Mouse (Mus musculus): ENCODE measurements around the gene Esr1. TPM values are rescaled to one million over a fixed set of nuclear protein-coding genes. Genes with fewer than 3 reads are reported as not detected.
"Not testable (repeated sequence)": the region's sequence is repeated elsewhere in the genome, so short reads cannot be mapped to it uniquely, and the experiment has no call there.

Gene Esr1
- total RNA-seq, 2 experiments from 2014 or later: 2.3 to 3.4 TPM

GRCm38 (mm10) chr10:4674983-4675592 lies 63.7 kb downstream of the Esr1 start:
- intact Hi-C loops (cut with DNase I): not testable (repeated sequence)
- DNase-seq (ENCODE audit: low spot score in 2 of 2): peak; percentile 11

GRCm38 (mm10) chr10:4683106-4683505 lies 71.7 kb downstream of the Esr1 start:
- DNase-seq (ENCODE audit: low spot score in 2 of 2): no peak
- intact Hi-C loops (cut with DNase I): no loop called here

- intact Hi-C loops (cut with DNase I): no loop called here
- no peak for DNase-seq (ENCODE audit: low spot score in 2 of 2)
Observed at GRCm38 (mm10) chr10:4683711-4684265, 72.4 kb downstream of the Esr1 start.

- intact Hi-C loops (cut with DNase I): no loop called here
- DNase-seq (ENCODE audit: low spot score in 2 of 2): no peak
Observed at GRCm38 (mm10) chr10:4694336-4694865, 83.0 kb downstream of the Esr1 start.

- DNase-seq (ENCODE audit: low spot score in 2 of 2): peak; percentile 15 to 17
- intact Hi-C loops (cut with DNase I): no loop called here
Observed at GRCm38 (mm10) chr10:4709915-4710314, 98.5 kb downstream of the Esr1 start.

- DNase-seq (ENCODE audit: low spot score in 2 of 2): no peak
- intact Hi-C loops (cut with DNase I): no loop called here
Observed at GRCm38 (mm10) chr10:4711434-4711833, 100.0 kb downstream of the Esr1 start.

GRCm38 (mm10) chr10:4712061-4712908 lies 100.9 kb downstream of the Esr1 start:
- intact Hi-C loops (cut with DNase I): no loop called here
- peak in 1 of 2 experiments; percentile 5 for DNase-seq (ENCODE audit: low spot score in 2 of 2)

GRCm38 (mm10) chr10:4713398-4713797 lies 102.0 kb downstream of the Esr1 start:
- intact Hi-C loops (cut with DNase I): no loop called here
- DNase-seq (ENCODE audit: low spot score in 2 of 2): no peak

- no peak for DNase-seq (ENCODE audit: low spot score in 2 of 2)
- intact Hi-C loops (cut with DNase I): no loop called here
Observed at GRCm38 (mm10) chr10:4724851-4725250, 113.5 kb downstream of the Esr1 start.

GRCm38 (mm10) chr10:4726141-4726540 lies 114.7 kb downstream of the Esr1 start:
- intact Hi-C loops (cut with DNase I): no loop called here
- DNase-seq (ENCODE audit: low spot score in 2 of 2): no peak

GRCm38 (mm10) chr10:4732328-4732727 lies 120.9 kb downstream of the Esr1 start:
- intact Hi-C loops (cut with DNase I): no loop called here
- no peak for DNase-seq (ENCODE audit: low spot score in 2 of 2)

- intact Hi-C loops (cut with DNase I): no loop called here
- DNase-seq (ENCODE audit: low spot score in 2 of 2): no peak
Observed at GRCm38 (mm10) chr10:4733987-4734386, 122.6 kb downstream of the Esr1 start.

- intact Hi-C loops (cut with DNase I): no loop called here
- no peak for DNase-seq (ENCODE audit: low spot score in 2 of 2)
Observed at GRCm38 (mm10) chr10:4734942-4735341, 123.5 kb downstream of the Esr1 start.

- no peak for DNase-seq (ENCODE audit: low spot score in 2 of 2)
- intact Hi-C loops (cut with DNase I): no loop called here
Observed at GRCm38 (mm10) chr10:4738311-4738710, 126.9 kb downstream of the Esr1 start.

- DNase-seq (ENCODE audit: low spot score in 2 of 2); intact Hi-C loops (cut with DNase I): not testable (repeated sequence)
Observed at GRCm38 (mm10) chr10:4751091-4751490, 139.7 kb downstream of the Esr1 start.

- intact Hi-C loops (cut with DNase I): no loop called here
- no peak for DNase-seq (ENCODE audit: low spot score in 2 of 2)
Observed at GRCm38 (mm10) chr10:4752977-4753376, 141.6 kb downstream of the Esr1 start.

- intact Hi-C loops (cut with DNase I): no loop called here
- no peak for DNase-seq (ENCODE audit: low spot score in 2 of 2)
Observed at GRCm38 (mm10) chr10:4775541-4775940, 164.1 kb downstream of the Esr1 start.

- no peak for DNase-seq (ENCODE audit: low spot score in 2 of 2)
- intact Hi-C loops (cut with DNase I): no loop called here
Observed at GRCm38 (mm10) chr10:4776007-4776713, 164.8 kb downstream of the Esr1 start.

- intact Hi-C loops (cut with DNase I): no loop called here
- DNase-seq (ENCODE audit: low spot score in 2 of 2): no peak
Observed at GRCm38 (mm10) chr10:4776714-4777090, 165.3 kb downstream of the Esr1 start.

GRCm38 (mm10) chr10:4777996-4778395 lies 166.6 kb downstream of the Esr1 start:
- intact Hi-C loops (cut with DNase I): no loop called here
- DNase-seq (ENCODE audit: low spot score in 2 of 2): no peak
